Mouse (Mus musculus) ES-E14 (cell line): ENCODE results near the gene Sox4.

Source experiments
- CHD2 ChIP-seq: IDR thresholded peaks from 2 replicates; pipeline ENCODE4 v1.6.1; 2014; ENCODE audit warnings: mild to moderate bottlenecking, low read depth, low read length, inconsistent platforms
- ZNF384 ChIP-seq: IDR thresholded peaks from 2 replicates; pipeline ENCODE4 v1.6.1; 2012; ENCODE audit warnings: low read depth, low read length, inconsistent platforms

GRCm38 (mm10) chr13:28931266-28931665 lies 22.2 kb downstream of the Sox4 start:
- no peak for TF ChIP-seq ZNF384
- TF ChIP-seq CHD2 = no peak
